Mouse (Mus musculus): ENCODE measurements around the gene Elavl1. TPM values are rescaled to one million over a fixed set of nuclear protein-coding genes. Genes with fewer than 3 reads are reported as not detected.

Gene Elavl1
- total and polyA plus RNA-seq, 2 experiments from 2014 or later: 60.7 to 66.6 TPM

GRCm38 (mm10) chr8:4245737-4246136 is 79.5 kb downstream of the Elavl1 start:
- H3K9ac ChIP-seq: no peak overlapping the region
- DNase-seq (no peak), ATAC-seq (no peak)
- H3K4me2 ChIP-seq (ENCODE audit: low read depth): no peak overlapping the region
- no peak overlapping the region for H3K27ac ChIP-seq (ENCODE audit: low read depth, low read length)
- no peaks in the 10 kb centered on the region for H3K4me1 ChIP-seq (ENCODE audit: insufficient read depth)
- no peaks in the 10 kb centered on the region for H3K9me3 ChIP-seq (ENCODE audit: low read length)
- 81% methylated on average over 13 of the region's 13 CpGs for WGBS
- no peaks in the 10 kb centered on the region for H3K27me3 ChIP-seq (ENCODE audit: insufficient read depth, low read length)
- H3K4me3 ChIP-seq (ENCODE audit: low read depth, low read length): no peak overlapping the region
- no peak for TF ChIP-seq CTCF (IDR thresholded peaks at IDR 0.05; ENCODE audit: low read depth)
- peaks cover 76% of the 10 kb centered on the region for H3K36me3 ChIP-seq (ENCODE audit: insufficient read depth)

- WGBS: 98% methylated on average over 5 of the region's 5 CpGs
- H3K4me1 ChIP-seq (ENCODE audit: insufficient read depth): peaks cover 5% of the 10 kb centered on the region; the same call in 1 of the 2 replicates
- no peak overlapping the region for H3K4me2 ChIP-seq (ENCODE audit: low read depth)
- no peak overlapping the region for H3K27ac ChIP-seq (ENCODE audit: low read depth, low read length)
- no peak for DNase-seq
- no peak for ATAC-seq
- H3K9ac ChIP-seq: no peak overlapping the region
- no peaks in the 10 kb centered on the region for H3K9me3 ChIP-seq (ENCODE audit: low read length)
- H3K27me3 ChIP-seq (ENCODE audit: insufficient read depth, low read length): no peaks in the 10 kb centered on the region
- H3K4me3 ChIP-seq (ENCODE audit: low read depth, low read length): no peak overlapping the region
- peaks cover 79% of the 10 kb centered on the region for H3K36me3 ChIP-seq (ENCODE audit: insufficient read depth)
- no peak for TF ChIP-seq CTCF (IDR thresholded peaks at IDR 0.05; ENCODE audit: low read depth)
Observed at GRCm38 (mm10) chr8:4245061-4245460, 80.2 kb downstream of the Elavl1 start.

- no peak; the same call in 1 of the 2 replicates for ATAC-seq
- no peaks in the 10 kb centered on the region for H3K9me3 ChIP-seq (ENCODE audit: low read length)
- H3K9ac ChIP-seq: peak overlapping the region; percentile 78
- H3K4me2 ChIP-seq (ENCODE audit: low read depth): peak overlapping the region; percentile 88
- peak overlapping the region; percentile 89 for H3K27ac ChIP-seq (ENCODE audit: low read depth, low read length)
- peaks cover 12% of the 10 kb centered on the region for H3K4me1 ChIP-seq (ENCODE audit: insufficient read depth)
- peaks cover 34% of the 10 kb centered on the region for H3K36me3 ChIP-seq (ENCODE audit: insufficient read depth)
- H3K4me3 ChIP-seq (ENCODE audit: low read depth, low read length): peak overlapping the region; percentile 84
- no peak for TF ChIP-seq CTCF (IDR thresholded peaks at IDR 0.05; ENCODE audit: low read depth)
- no peak for DNase-seq
- H3K27me3 ChIP-seq (ENCODE audit: insufficient read depth, low read length): no peaks in the 10 kb centered on the region
- 13% methylated on average over 19 of the region's 19 CpGs for WGBS
Observed at GRCm38 (mm10) chr8:4239193-4239890, 85.9 kb downstream of the Elavl1 start.

- no peaks in the 10 kb centered on the region for H3K9me3 ChIP-seq (ENCODE audit: low read length)
- DNase-seq (peak; percentile 100), ATAC-seq (peak; percentile 96)
- no peaks in the 10 kb centered on the region for H3K27me3 ChIP-seq (ENCODE audit: insufficient read depth, low read length)
- H3K4me3 ChIP-seq (ENCODE audit: low read depth, low read length): peak within 1 kb of the TSS; percentile 84
- H3K4me1 ChIP-seq (ENCODE audit: insufficient read depth): peaks cover 12% of the 10 kb centered on the region
- peak; percentile 80 for TF ChIP-seq CTCF (IDR thresholded peaks at IDR 0.05; ENCODE audit: low read depth)
- peak within 1 kb of the TSS; percentile 89 for H3K27ac ChIP-seq (ENCODE audit: low read depth, low read length)
- WGBS: 3% methylated on average over 68 of the region's 71 CpGs
- H3K9ac ChIP-seq: peak within 1 kb of the TSS; percentile 78
- H3K36me3 ChIP-seq (ENCODE audit: insufficient read depth): peaks cover 27% of the 10 kb centered on the region
- H3K4me2 ChIP-seq (ENCODE audit: low read depth): peak within 1 kb of the TSS; percentile 88
Observed at GRCm38 (mm10) chr8:4238434-4239192, 86.6 kb downstream of the Elavl1 start, which contains the start of the genes Map2k7 and Gm49320. TSS of gene Map2k7 (plus strand) at chr8:4238740. TSS of gene Gm49320 (plus strand) at chr8:4238865.

GRCm38 (mm10) chr8:4237814-4238433 is 87.3 kb downstream of the Elavl1 start:
- Histone ChIP-seq H3K4me3 (ENCODE audit: low read depth, low read length) (peak overlapping the region; percentile 84), H3K9me3 (ENCODE audit: low read length) (no peaks in the 10 kb centered on the region), H3K4me2 (ENCODE audit: low read depth) (peak overlapping the region; percentile 59), H3K27me3 (ENCODE audit: insufficient read depth, low read length) (no peaks in the 10 kb centered on the region), H3K36me3 (ENCODE audit: insufficient read depth) (peaks cover 20% of the 10 kb centered on the region), H3K9ac (peak overlapping the region; percentile 54), H3K27ac (ENCODE audit: low read depth, low read length) (peak overlapping the region; percentile 89), H3K4me1 (ENCODE audit: insufficient read depth) (peaks cover 12% of the 10 kb centered on the region)
- WGBS: 17% methylated on average over 15 of the region's 15 CpGs
- ATAC-seq (no peak), DNase-seq (no peak)
- TF ChIP-seq CTCF (IDR thresholded peaks at IDR 0.05; ENCODE audit: low read depth): no peak

Other genes starting within 250 kb of the Elavl1 start
- gene Cd209f, start 219.6 kb downstream of the Elavl1 start, total RNA-seq (2014; rRNA removed): 0.62 TPM in 1 of 2 replicates, not detected in the other
- 0.62 and 0.78 TPM in 2 replicates for gene Cd209f, start 219.6 kb downstream of the Elavl1 start, polyA plus RNA-seq (2015; fragmentation: Nextera tagmentation; extraction: Ambion mirVana)
- 0.76 TPM in 1 of 2 replicates, not detected in the other for gene Cd209g, start 191.3 kb downstream of the Elavl1 start, total RNA-seq (2014; rRNA removed)
- gene Cd209g, start 191.3 kb downstream of the Elavl1 start, polyA plus RNA-seq (2015; fragmentation: Nextera tagmentation; extraction: Ambion mirVana): not detected in 2 replicates
- 156 and 159 TPM in 2 replicates for gene Evi5l, start 158.8 kb downstream of the Elavl1 start, total RNA-seq (2014; rRNA removed)
- 82.5 and 90.3 TPM in 2 replicates for gene Evi5l, start 158.8 kb downstream of the Elavl1 start, polyA plus RNA-seq (2015; fragmentation: Nextera tagmentation; extraction: Ambion mirVana)
- 12.7 and 14.8 TPM in 2 replicates for gene Prr36, start 108.0 kb downstream of the Elavl1 start, total RNA-seq (2014; rRNA removed)
- gene Prr36, start 108.0 kb downstream of the Elavl1 start, polyA plus RNA-seq (2015; fragmentation: Nextera tagmentation; extraction: Ambion mirVana): 28.8 and 37.2 TPM in 2 replicates
- not detected in 2 replicates for gene Lrrc8e, start 98.6 kb downstream of the Elavl1 start, total RNA-seq (2014; rRNA removed)
- 0.08 TPM in 1 of 2 replicates, not detected in the other for gene Lrrc8e, start 98.6 kb downstream of the Elavl1 start, polyA plus RNA-seq (2015; fragmentation: Nextera tagmentation; extraction: Ambion mirVana)
- 26.3 and 45.8 TPM in 2 replicates for gene Map2k7, start 86.7 kb downstream of the Elavl1 start, total RNA-seq (2014; rRNA removed)
- gene Map2k7, start 86.7 kb downstream of the Elavl1 start, polyA plus RNA-seq (2015; fragmentation: Nextera tagmentation; extraction: Ambion mirVana): 19.2 and 24.4 TPM in 2 replicates
- gene Gm49320, start 86.5 kb downstream of the Elavl1 start, total RNA-seq (2014; rRNA removed): 1.3 TPM in 1 of 2 replicates, not detected in the other
- 0.10 and 0.67 TPM in 2 replicates for gene Gm49320, start 86.5 kb downstream of the Elavl1 start, polyA plus RNA-seq (2015; fragmentation: Nextera tagmentation; extraction: Ambion mirVana)
- gene Tgfbr3l, start 77.2 kb downstream of the Elavl1 start, total RNA-seq (2014; rRNA removed): 8.4 and 18.6 TPM in 2 replicates
- gene Tgfbr3l, start 77.2 kb downstream of the Elavl1 start, polyA plus RNA-seq (2015; fragmentation: Nextera tagmentation; extraction: Ambion mirVana): 1.1 and 1.3 TPM in 2 replicates
- gene Snapc2, start 72.3 kb downstream of the Elavl1 start, total RNA-seq (2014; rRNA removed): 56.8 and 58.2 TPM in 2 replicates
- gene Snapc2, start 72.3 kb downstream of the Elavl1 start, polyA plus RNA-seq (2015; fragmentation: Nextera tagmentation; extraction: Ambion mirVana): 56.0 and 65.5 TPM in 2 replicates
- gene Ctxn1, start 66.1 kb downstream of the Elavl1 start, total RNA-seq (2014; rRNA removed): 111 and 113 TPM in 2 replicates
- 452 and 513 TPM in 2 replicates for gene Ctxn1, start 66.1 kb downstream of the Elavl1 start, polyA plus RNA-seq (2015; fragmentation: Nextera tagmentation; extraction: Ambion mirVana)
- 65.7 and 67.9 TPM in 2 replicates for gene Timm44, start 49.5 kb downstream of the Elavl1 start, total RNA-seq (2014; rRNA removed)
- gene Timm44, start 49.5 kb downstream of the Elavl1 start, polyA plus RNA-seq (2015; fragmentation: Nextera tagmentation; extraction: Ambion mirVana): 33.7 and 35.1 TPM in 2 replicates
- 9.9 and 11.8 TPM in 2 replicates for gene Ccl25, start 203 bp downstream of the Elavl1 start, total RNA-seq (2014; rRNA removed)
- 18.4 and 19.2 TPM in 2 replicates for gene Ccl25, start 203 bp downstream of the Elavl1 start, polyA plus RNA-seq (2015; fragmentation: Nextera tagmentation; extraction: Ambion mirVana)
- gene Cers4, start 167.6 kb upstream of the Elavl1 start, total RNA-seq (2014; rRNA removed): 36.2 and 67.8 TPM in 2 replicates
- gene Cers4, start 167.6 kb upstream of the Elavl1 start, polyA plus RNA-seq (2015; fragmentation: Nextera tagmentation; extraction: Ambion mirVana): 27.9 and 50.5 TPM in 2 replicates

Measured in forebrain, postnatal 0 days (tissue).